Mouse (Mus musculus) liver, postnatal 0 days (tissue): Measurements from ENCODE around the gene Tmtc1. TPM values are rescaled to one million over a fixed set of nuclear protein-coding genes. Genes with fewer than 3 reads are reported as not detected.

Experiments
- ATAC-seq: fragments of 200-750 bp; cut with Nextera tagmentation; 2 replicates; pipeline ENCODE4 v1.8.0; 2017; ENCODE audit warnings: mild to moderate bottlenecking, moderate library complexity
- DNase-seq: peaks from one replicate; pipeline ENCODE4 v3.0.0-alpha.2; 2016
- H3K27ac ChIP-seq: fragments of 300-500 bp; sonication (generic); 2 replicates; pipeline ENCODE4 v1.5.1; 2014; ENCODE audit warnings: antibody characterized with exemption, moderate library complexity, mild to moderate bottlenecking, low read depth
- H3K27me3 ChIP-seq: fragments of 300-500 bp; sonication (generic); 2 replicates; pipeline ENCODE4 v1.6.1; 2014; ENCODE audit warnings: low read length, control low read depth, mixed read lengths; ENCODE audit not compliant: insufficient read depth
- H3K36me3 ChIP-seq: fragments of 300-500 bp; sonication (generic); replicated peaks from 2 replicates; pipeline ENCODE4 v1.6.1; 2014; ENCODE audit warnings: mild to moderate bottlenecking, control low read depth, low read length, moderate library complexity, mixed read lengths; ENCODE audit not compliant: insufficient read depth
- H3K4me1 ChIP-seq: fragments of 300-500 bp; sonication (generic); 2 replicates; pipeline ENCODE4 v1.6.1; 2014; ENCODE audit warnings: antibody characterized with exemption, mild to moderate bottlenecking, control low read depth; ENCODE audit not compliant: insufficient read depth
- H3K4me2 ChIP-seq: fragments of 300-500 bp; sonication (generic); 2 replicates; pipeline ENCODE4 v1.6.1; 2014; ENCODE audit warnings: low read depth, mild to moderate bottlenecking, low read length, moderate library complexity, mixed read lengths
- H3K4me3 ChIP-seq: fragments of 300-500 bp; sonication (generic); 2 replicates; pipeline ENCODE4 v1.5.1; 2014; ENCODE audit warnings: low read depth, low read length
- H3K9ac ChIP-seq: fragments of 300-500 bp; sonication (generic); replicated peaks from 2 replicates; pipeline ENCODE4 v1.6.1; 2014; ENCODE audit warnings: mild to moderate bottlenecking, moderate library complexity
- H3K9me3 ChIP-seq: fragments of 300-500 bp; sonication (generic); 2 replicates; pipeline ENCODE4 v1.6.1; 2016; ENCODE audit warnings: mild to moderate bottlenecking, control low read depth, low read length, mixed read lengths
- CTCF ChIP-seq: sonication (generic); IDR thresholded peaks from 2 replicates; pipeline ENCODE4 v1.5.1; 2016; ENCODE audit warnings: antibody characterized with exemption, low read depth
- EP300 ChIP-seq: IDR thresholded peaks from 2 replicates; pipeline ENCODE4 v1.6.1; 2016; ENCODE audit warnings: antibody characterized with exemption, low read depth, mild to moderate bottlenecking
- WGBS: fragments of 180-500 bp; shearing (Covaris S2); extraction: QIAGEN DNeasy Blood & Tissue Kit; methylation state at CpG from one replicate; pipeline ENCODE4 v1.1.7; 2014; ENCODE audit not compliant: insufficient replicate concordance; 5-methylcytosine and 5-hydroxymethylcytosine counted together
- polyA plus RNA-seq: library from polyadenylated mRNA; unstranded; fragments of >200 nt; fragmentation: Nextera tagmentation; extraction: Ambion mirVana; gene quantifications from 2 replicates; pipeline ENCODE4 v1.2.1, GENCODE M21; 2015

The Tmtc1 gene
- polyA plus RNA-seq, 1 experiment from 2014 or later, result 0.12 TPM

GRCm38 (mm10) chr6:148211391-148211876, 232.8 kb downstream of the Tmtc1 start:
- no peak for DNase-seq
- H3K36me3 ChIP-seq, result peaks cover under 1% of the 10 kb centered on the region; the same call in 1 of the 2 replicates
- peak overlapping the region; percentile 99 for H3K4me3 ChIP-seq

GRCm38 (mm10) chr6:148207522-148207921, 236.7 kb downstream of the Tmtc1 start:
- H3K27ac ChIP-seq, result no peak overlapping the region
- no peak overlapping the region for H3K4me3 ChIP-seq
- 63% methylated on average over 1 of the region's 1 CpGs for WGBS
- no peak overlapping the region for H3K9ac ChIP-seq
- ATAC-seq (no peak), DNase-seq (no peak)
- no peaks in the 10 kb centered on the region for H3K27me3 ChIP-seq
- H3K9me3 ChIP-seq, result no peaks in the 10 kb centered on the region
- H3K36me3 ChIP-seq, result peaks cover 23% of the 10 kb centered on the region
- TF ChIP-seq CTCF, result no peak
- TF ChIP-seq EP300, result no peak
- H3K4me2 ChIP-seq, result no peak overlapping the region
- H3K4me1 ChIP-seq, result peaks cover 13% of the 10 kb centered on the region

More at GRCm38 (mm10) chr6:148211391-148211876, 232.8 kb downstream of the Tmtc1 start:
- no peaks in the 10 kb centered on the region for H3K9me3 ChIP-seq
- H3K4me2 ChIP-seq, result peak overlapping the region; percentile 91
- H3K27ac ChIP-seq, result peak overlapping the region; percentile 95
- H3K27me3 ChIP-seq, result no peaks in the 10 kb centered on the region
- H3K4me1 ChIP-seq, result peaks cover 23% of the 10 kb centered on the region
- TF ChIP-seq CTCF (no peak), EP300 (no peak)
- H3K9ac ChIP-seq, result peak overlapping the region; percentile 100
- ATAC-seq, result peak; percentile 52
- under 1% methylated on average over 50 of the region's 51 CpGs for WGBS

DNA sequence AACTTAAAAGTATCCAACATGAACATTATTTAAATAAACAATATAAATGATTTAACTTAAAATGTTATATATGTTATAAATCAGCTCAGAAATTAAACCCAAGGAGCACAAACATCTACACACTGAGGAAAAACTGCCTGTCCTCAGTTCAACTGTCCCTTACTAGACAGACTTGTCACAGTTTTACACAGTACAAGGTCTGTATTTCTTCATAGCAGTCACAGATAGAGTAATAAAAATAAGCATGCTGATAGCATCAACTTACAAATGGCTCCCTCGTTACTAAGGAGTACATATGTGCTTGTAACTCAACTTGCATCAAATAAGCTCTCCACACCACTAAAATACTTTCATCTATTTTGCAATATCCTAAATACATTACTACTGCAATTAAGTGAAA, 239.1 kb downstream of the Tmtc1 start:
- no peak for DNase-seq
- 83% methylated on average over 1 of the region's 1 CpGs for WGBS
- Histone ChIP-seq H3K27me3 (no peaks in the 10 kb centered on the region), H3K27ac (no peak overlapping the region), H3K4me2 (no peak overlapping the region), H3K9ac (no peak overlapping the region), H3K4me3 (no peak overlapping the region), H3K9me3 (no peaks in the 10 kb centered on the region), H3K4me1 (peaks cover 5% of the 10 kb centered on the region), H3K36me3 (peaks cover 30% of the 10 kb centered on the region)
- TF ChIP-seq EP300, result no peak
- no peak for TF ChIP-seq CTCF
- ATAC-seq, result no peak

DNA sequence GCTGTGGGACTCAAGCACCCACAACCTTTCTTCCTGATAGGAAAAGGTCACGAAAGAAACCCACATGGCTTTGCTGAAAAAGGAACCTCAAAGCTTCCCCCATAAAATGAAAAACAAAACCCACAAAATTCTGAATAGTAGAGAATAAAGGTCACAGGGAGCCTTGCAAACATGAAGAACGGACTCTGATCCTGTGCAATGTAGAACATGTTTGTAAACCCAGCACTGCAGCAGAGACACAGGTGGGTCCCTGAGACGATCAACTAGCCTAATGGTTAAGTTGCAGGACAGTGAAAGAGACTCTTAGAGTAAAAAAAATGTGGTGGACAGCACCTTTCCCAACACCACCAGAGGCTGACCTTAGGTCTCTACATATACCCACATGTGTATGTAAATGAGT, 244.5 kb downstream of the Tmtc1 start:
- Histone ChIP-seq H3K27ac (peak overlapping the region; percentile 74), H3K36me3 (peaks cover 47% of the 10 kb centered on the region)
- TF ChIP-seq EP300 (no peak), CTCF (no peak)

GRCm38 (mm10) chr6:148199177-148199576, 245.0 kb downstream of the Tmtc1 start:
- peak overlapping the region; percentile 74 for H3K27ac ChIP-seq
- 69% methylated on average over 2 of the region's 2 CpGs for WGBS
- no peaks in the 10 kb centered on the region for H3K9me3 ChIP-seq
- DNase-seq, result no peak
- no peaks in the 10 kb centered on the region for H3K4me1 ChIP-seq
- no peak for TF ChIP-seq EP300
- no peak for TF ChIP-seq CTCF
- H3K4me2 ChIP-seq, result no peak overlapping the region
- H3K27me3 ChIP-seq, result no peaks in the 10 kb centered on the region
- peaks cover 49% of the 10 kb centered on the region for H3K36me3 ChIP-seq
- H3K9ac ChIP-seq, result no peak overlapping the region
- ATAC-seq, result peak; percentile 70
- H3K4me3 ChIP-seq, result no peak overlapping the region

More for the DNA sequence above, 244.5 kb downstream of the Tmtc1 start:
- no peak overlapping the region for H3K9ac ChIP-seq
- peak; percentile 78 for ATAC-seq
- H3K4me3 ChIP-seq, result no peak overlapping the region
- no peak for DNase-seq
- H3K27me3 ChIP-seq, result no peaks in the 10 kb centered on the region
- H3K4me2 ChIP-seq, result no peak overlapping the region
- 78% methylated on average over 3 of the region's 3 CpGs for WGBS
- H3K4me1 ChIP-seq, result no peaks in the 10 kb centered on the region
- H3K9me3 ChIP-seq, result no peaks in the 10 kb centered on the region

DNA sequence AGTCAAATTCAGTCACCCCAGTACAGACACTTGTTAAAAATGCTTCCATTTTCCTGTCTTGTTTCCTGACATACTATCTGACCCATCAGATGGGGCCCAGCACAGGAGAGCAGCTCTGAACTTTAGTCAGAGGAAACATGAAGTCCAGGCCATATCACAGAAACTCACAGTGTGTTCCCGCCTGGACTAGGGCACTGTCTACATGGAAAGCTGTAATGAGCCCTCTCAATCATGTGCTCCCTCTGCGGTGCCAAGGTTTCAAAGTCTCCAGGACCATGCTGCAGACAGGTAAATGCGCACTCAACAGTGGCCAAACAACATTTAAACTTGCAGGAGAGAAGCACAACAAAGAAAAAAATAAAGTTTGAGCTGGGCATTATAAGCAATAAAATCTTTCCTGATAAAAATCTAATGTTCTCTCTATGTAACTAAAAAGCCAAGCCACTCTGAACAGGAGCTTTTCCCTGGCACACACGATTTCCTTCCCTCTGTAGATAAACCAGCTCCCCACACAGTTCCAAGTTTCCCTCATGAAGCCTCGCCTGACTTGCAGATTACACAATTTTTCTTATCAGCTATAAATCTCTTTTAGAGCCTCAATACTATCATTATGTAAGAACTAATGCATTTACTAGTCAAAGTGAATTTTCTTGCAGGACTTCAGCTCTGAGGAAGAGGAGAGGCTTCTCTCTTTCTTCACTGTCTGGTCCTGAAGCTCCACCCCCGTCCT, 250.1 kb downstream of the Tmtc1 start:
- 75% methylated on average over 6 of the region's 6 CpGs for WGBS
- Histone ChIP-seq H3K36me3 (peaks cover 56% of the 10 kb centered on the region), H3K9me3 (no peaks in the 10 kb centered on the region), H3K9ac (no peak overlapping the region), H3K4me3 (no peak overlapping the region), H3K27me3 (no peaks in the 10 kb centered on the region), H3K4me2 (no peak overlapping the region), H3K27ac (no peak overlapping the region), H3K4me1 (no peaks in the 10 kb centered on the region)
- no peak for DNase-seq
- TF ChIP-seq CTCF (no peak), EP300 (no peak)
- ATAC-seq, result peak; percentile 58

GRCm38 (mm10) chr6:148185694-148186093, 258.5 kb downstream of the Tmtc1 start:
- Histone ChIP-seq H3K27ac (no peak overlapping the region), H3K36me3 (peaks cover 62% of the 10 kb centered on the region), H3K27me3 (no peaks in the 10 kb centered on the region), H3K9me3 (no peaks in the 10 kb centered on the region), H3K4me1 (no peaks in the 10 kb centered on the region), H3K4me3 (no peak overlapping the region), H3K4me2 (no peak overlapping the region), H3K9ac (no peak overlapping the region)
- 81% methylated on average over 1 of the region's 1 CpGs for WGBS
- no peak for TF ChIP-seq CTCF
- TF ChIP-seq EP300, result no peak
- DNase-seq (no peak), ATAC-seq (no peak)

Other genes starting within 250 kb of the Tmtc1 start
- gene Ergic2, start 232.0 kb downstream of the Tmtc1 start, polyA plus RNA-seq, result 102 TPM in 2 replicates